Mouse (Mus musculus) lung, postnatal 4 days (tissue): ENCODE data around the gene Insm2.

ENCODE experiments used
- DNase-seq, 2 experiments: peaks; one replicate each; pipeline ENCODE4 v3.0.0; 2021

Insm2 gene

DNA sequence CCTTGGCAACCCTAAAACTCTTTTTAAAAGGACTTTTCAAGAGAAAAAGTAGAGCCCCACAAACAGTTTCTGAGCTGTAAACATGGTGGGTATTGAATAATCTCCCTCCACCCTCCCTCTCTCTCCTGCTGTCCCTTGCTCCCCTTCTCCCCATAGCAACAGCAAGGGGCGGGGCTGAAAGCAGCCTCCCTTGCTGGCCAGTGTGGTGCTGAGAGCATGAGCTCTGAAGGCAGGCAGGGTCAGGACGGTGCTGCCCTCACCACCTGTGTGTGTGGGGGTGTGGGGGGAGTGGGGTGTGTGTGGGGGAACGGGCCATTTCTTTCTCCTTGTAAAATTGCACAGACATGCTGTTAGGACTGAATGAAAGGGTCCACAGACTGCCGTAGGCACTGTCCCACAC, 8.7 kb downstream of the Insm2 start:
- no peak for DNase-seq

- no peak for DNase-seq
Measured at GRCm38 (mm10) chr12:55610812-55611211, 11.6 kb downstream of the Insm2 start.

- DNase-seq: no peak
Measured at GRCm38 (mm10) chr12:55620321-55620720, 21.1 kb downstream of the Insm2 start.

DNA sequence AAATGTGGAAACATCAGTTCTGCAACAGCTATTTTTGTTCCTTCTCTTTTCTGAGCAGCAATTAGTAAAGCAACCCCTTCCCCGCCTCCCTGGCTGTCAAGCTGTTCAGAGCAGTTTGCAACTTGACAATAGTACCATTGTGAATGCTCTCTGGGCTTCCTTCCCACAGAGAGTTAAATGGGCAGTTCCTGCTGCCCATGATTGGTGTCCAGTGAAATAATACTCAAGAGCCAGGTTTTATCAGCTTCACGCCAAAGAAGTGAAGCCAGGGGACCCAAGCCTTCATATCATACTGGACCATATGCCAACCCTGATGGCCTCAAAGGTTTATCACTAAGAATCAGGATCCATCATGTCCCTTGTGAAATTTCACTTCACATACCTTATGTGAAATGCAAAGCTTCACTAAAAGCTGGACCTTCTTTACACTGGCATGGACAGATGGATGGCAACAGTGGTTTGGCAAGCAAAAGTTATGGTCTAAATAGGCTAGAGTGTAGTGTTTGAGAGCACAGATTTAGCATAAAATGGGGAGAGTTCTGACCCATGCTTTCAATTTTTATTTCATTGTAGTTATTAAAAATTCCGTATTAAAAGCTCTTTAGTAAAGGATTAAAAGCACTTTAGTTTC, 23.5 kb downstream of the Insm2 start:
- no peak for DNase-seq

DNA sequence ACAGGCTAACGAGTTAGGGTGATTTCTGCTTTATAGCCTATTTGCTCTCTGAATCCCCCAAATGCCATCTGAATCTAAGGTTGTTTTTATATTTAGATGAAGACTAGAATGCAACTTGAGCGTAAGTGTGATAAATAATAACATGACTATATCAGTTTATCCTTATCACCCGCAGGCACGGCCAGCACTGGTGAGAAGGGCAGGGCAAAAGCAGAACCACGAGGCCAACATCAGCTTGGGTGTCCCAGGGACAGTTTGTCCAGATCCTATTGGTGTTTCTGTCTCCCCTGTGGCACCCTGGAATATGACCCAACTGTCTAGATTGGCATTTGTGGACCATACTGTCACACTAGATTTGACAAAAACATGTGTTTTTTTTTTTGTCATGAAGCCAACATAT, 24.0 kb downstream of the Insm2 start:
- no peak for DNase-seq

GRCm38 (mm10) chr12:55626711-55627110, 27.5 kb downstream of the Insm2 start:
- peak in 1 of 2 experiments; percentile 13 for DNase-seq

GRCm38 (mm10) chr12:55648011-55648525, 48.8 kb downstream of the Insm2 start:
- no peak for DNase-seq
